Mouse (Mus musculus) hindbrain, embryonic 15.5 days (tissue): ENCODE measurements around the gene E130218I03Rik. TPM values are rescaled to one million over a fixed set of nuclear protein-coding genes. Genes with fewer than 3 reads are reported as not detected.

Source experiments
- polyA plus RNA-seq: library from polyadenylated mRNA; unstranded; fragments of >200 nt; fragmentation: Nextera tagmentation; extraction: Ambion mirVana; gene quantifications from 2 replicates; pipeline ENCODE4 v1.2.1, GENCODE M21; 2015

The E130218I03Rik gene
- polyA plus RNA-seq, 1 experiment from 2014 or later: 0.48 TPM

Other genes starting within 250 kb of the E130218I03Rik start
- gene Dhdds, start 242.7 kb upstream of the E130218I03Rik start, polyA plus RNA-seq: 44.0 and 46.0 TPM in 2 replicates
- gene Lin28a, start 224.8 kb upstream of the E130218I03Rik start, polyA plus RNA-seq: 0.16 and 0.22 TPM in 2 replicates
- not detected in 2 replicates for gene Zfp683, start 189.8 kb upstream of the E130218I03Rik start, polyA plus RNA-seq
- gene Crybg2, start 182.8 kb upstream of the E130218I03Rik start, polyA plus RNA-seq: 4.3 and 4.6 TPM in 2 replicates
- gene Cd52, start 148.6 kb upstream of the E130218I03Rik start, polyA plus RNA-seq: 2.3 and 9.0 TPM in 2 replicates
- gene Ubxn11, start 141.1 kb upstream of the E130218I03Rik start, polyA plus RNA-seq: 17.1 and 21.3 TPM in 2 replicates
- 425 and 442 TPM in 2 replicates for gene Sh3bgrl3, start 114.9 kb upstream of the E130218I03Rik start, polyA plus RNA-seq
- gene Cep85, start 56.5 kb upstream of the E130218I03Rik start, polyA plus RNA-seq: 18.8 and 22.1 TPM in 2 replicates
- gene Gm7534, start 40.7 kb upstream of the E130218I03Rik start, polyA plus RNA-seq: not detected in 2 replicates
- gene Catsper4, start 16.3 kb upstream of the E130218I03Rik start, polyA plus RNA-seq: 0.13 and 0.34 TPM in 2 replicates
- 0.10 and 0.30 TPM in 2 replicates for gene Cnksr1, start 5.3 kb upstream of the E130218I03Rik start, polyA plus RNA-seq
- 13.3 and 13.8 TPM in 2 replicates for gene Zfp593, start 1.9 kb downstream of the E130218I03Rik start, polyA plus RNA-seq
- gene Gm30191, start 3.3 kb downstream of the E130218I03Rik start, polyA plus RNA-seq: 0.52 and 0.83 TPM in 2 replicates
- gene Grrp1, start 10.4 kb downstream of the E130218I03Rik start, polyA plus RNA-seq: 16.8 and 18.9 TPM in 2 replicates
- 35.7 and 36.6 TPM in 2 replicates for gene Pdik1l, start 44.2 kb downstream of the E130218I03Rik start, polyA plus RNA-seq
- 0.41 and 0.56 TPM in 2 replicates for gene Trim63, start 71.5 kb downstream of the E130218I03Rik start, polyA plus RNA-seq
- 0.16 and 0.33 TPM in 2 replicates for gene Slc30a2, start 99.5 kb downstream of the E130218I03Rik start, polyA plus RNA-seq
- gene Extl1, start 140.2 kb downstream of the E130218I03Rik start, polyA plus RNA-seq: 0.45 and 0.51 TPM in 2 replicates
- gene Pafah2, start 152.7 kb downstream of the E130218I03Rik start, polyA plus RNA-seq: 7.6 and 8.1 TPM in 2 replicates
- gene Stmn1, start 224.7 kb downstream of the E130218I03Rik start, polyA plus RNA-seq: 5,846 and 6,036 TPM in 2 replicates